Mouse (Mus musculus): ENCODE measurements around the gene Tyms. TPM values are rescaled to one million over a fixed set of nuclear protein-coding genes. Genes with fewer than 3 reads are reported as not detected.
A peak's percentile ranks its signal among the peaks of the same experiment; 100 is the strongest.

The Tyms gene
- polyA plus RNA-seq, 1 experiment, result 30.0 TPM

GRCm38 (mm10) chr5:30014580-30014979, 58.8 kb downstream of the Tyms start:
- peak; percentile 11 to 16 for DNase-seq (ENCODE audit: low read depth in 1 of 2, low spot score in 2 of 2)
- H3K4me3 ChIP-seq (ENCODE audit: extremely low read depth, insufficient read depth, insufficient read length), result no peak overlapping the region
- 37% methylated on average over 2 of the region's 2 CpGs for WGBS

GRCm38 (mm10) chr5:30012726-30013503, 60.5 kb downstream of the Tyms start, which contains the start of gene Il6:
Il6 (plus strand) TSS chr5:30013114.
- Histone ChIP-seq H3K4me3 (ENCODE audit: extremely low read depth, insufficient read depth, insufficient read length) (no peak within 1 kb of the TSS), H3K27ac (ENCODE audit: insufficient read depth, low read length) (no peak within 1 kb of the TSS), H3K27me3 (ENCODE audit: control insufficient read depth, insufficient read depth, low read length) (no peaks in the 10 kb centered on the region), H3K4me1 (ENCODE audit: control insufficient read depth, insufficient read depth, insufficient read length) (no peaks in the 10 kb centered on the region), H3K36me3 (ENCODE audit: control insufficient read depth, insufficient read depth, low read length) (no peaks in the 10 kb centered on the region)
- WGBS, result 23% methylated on average over 16 of the region's 16 CpGs
- DNase-seq (ENCODE audit: low read depth in 1 of 2, low spot score in 2 of 2), result peak in 1 of 2 experiments; percentile 17
- TF ChIP-seq POLR2A (IDR thresholded peaks at IDR 0.05; ENCODE audit: low read depth, low read length), result no peak

More at GRCm38 (mm10) chr5:30014580-30014979, 58.8 kb downstream of the Tyms start:
- Histone ChIP-seq H3K27ac (ENCODE audit: insufficient read depth, low read length) (no peak overlapping the region), H3K36me3 (ENCODE audit: control insufficient read depth, insufficient read depth, low read length) (no peaks in the 10 kb centered on the region), H3K4me1 (ENCODE audit: control insufficient read depth, insufficient read depth, insufficient read length) (no peaks in the 10 kb centered on the region), H3K27me3 (ENCODE audit: control insufficient read depth, insufficient read depth, low read length) (no peaks in the 10 kb centered on the region)
- TF ChIP-seq POLR2A (IDR thresholded peaks at IDR 0.05; ENCODE audit: low read depth, low read length) (no peak), CTCF (IDR thresholded peaks at IDR 0.05; ENCODE audit: extremely low read depth, insufficient read depth, insufficient read length, insufficient replicate concordance) (no peak)

Other genes with a start within 250 kb of the Tyms start
- not detected in 2 replicates for gene Il6, start 60.5 kb downstream of the Tyms start, polyA plus RNA-seq (2012; rRNA removed)
- not detected in 2 replicates for gene Garem2, start 31.5 kb upstream of the Tyms start, polyA plus RNA-seq (2012; rRNA removed)
- gene 3110082J24Rik, start 32.5 kb upstream of the Tyms start, polyA plus RNA-seq (2012; rRNA removed), result not detected in 2 replicates
- gene Hadha, start 81.5 kb upstream of the Tyms start, polyA plus RNA-seq (2012; rRNA removed), result 29.4 and 32.0 TPM in 2 replicates
- 35.7 and 37.8 TPM in 2 replicates for gene Hadhb, start 81.6 kb upstream of the Tyms start, polyA plus RNA-seq (2012; rRNA removed)
- 0.08 and 0.09 TPM in 2 replicates for gene Adgrf3, start 132.1 kb upstream of the Tyms start, polyA plus RNA-seq (2012; rRNA removed)
- 14.3 and 16.1 TPM in 2 replicates for gene Selenoi, start 159.0 kb upstream of the Tyms start, polyA plus RNA-seq (2012; rRNA removed)
- 0.14 and 0.20 TPM in 2 replicates for gene Drc1, start 207.8 kb upstream of the Tyms start, polyA plus RNA-seq (2012; rRNA removed)